Mouse (Mus musculus) forebrain, postnatal 0 days (tissue): ENCODE results near the gene Rcor2. TPM values are rescaled to one million over a fixed set of nuclear protein-coding genes. Genes with fewer than 3 reads are reported as not detected.

Source experiments
- ATAC-seq: fragments of 200-750 bp; cut with Nextera tagmentation; 2 replicates; pipeline ENCODE4 v1.8.0; 2017; ENCODE audit warnings: mild to moderate bottlenecking, moderate library complexity
- DNase-seq: peaks from one replicate; pipeline ENCODE4 v3.0.0-alpha.2; 2015
- H3K27ac ChIP-seq: fragments of 300-500 bp; sonication (generic); 2 replicates; pipeline ENCODE4 v1.5.1; 2014; ENCODE audit warnings: low read depth, mild to moderate bottlenecking, antibody characterized with exemption, low read length, moderate library complexity, mixed read lengths
- H3K27me3 ChIP-seq: fragments of 300-500 bp; sonication (generic); 2 replicates; pipeline ENCODE4 v1.6.1; 2014; ENCODE audit warnings: mild to moderate bottlenecking, low read length, mixed read lengths; ENCODE audit not compliant: insufficient read depth
- H3K36me3 ChIP-seq: fragments of 300-500 bp; sonication (generic); 2 replicates; pipeline ENCODE4 v1.6.1; 2014; ENCODE audit warnings: mild to moderate bottlenecking, moderate library complexity; ENCODE audit not compliant: insufficient read depth
- H3K4me1 ChIP-seq: fragments of 300-500 bp; sonication (generic); 2 replicates; pipeline ENCODE4 v1.6.1; 2014; ENCODE audit warnings: antibody characterized with exemption; ENCODE audit not compliant: insufficient read depth
- H3K4me2 ChIP-seq: fragments of 300-500 bp; sonication (generic); 2 replicates; pipeline ENCODE4 v1.6.1; 2014; ENCODE audit warnings: low read depth, mild to moderate bottlenecking, moderate library complexity
- H3K4me3 ChIP-seq: fragments of 300-500 bp; sonication (generic); 2 replicates; pipeline ENCODE4 v1.5.1; 2014; ENCODE audit warnings: low read depth, low read length, mixed read lengths
- H3K9ac ChIP-seq: fragments of 300-500 bp; sonication (generic); 2 replicates; pipeline ENCODE4 v1.6.1; 2014; ENCODE audit warnings: mild to moderate bottlenecking
- H3K9me3 ChIP-seq: fragments of 300-500 bp; sonication (generic); 2 replicates; pipeline ENCODE4 v1.6.1; 2016; ENCODE audit warnings: low read length
- CTCF ChIP-seq: sonication (generic); IDR thresholded peaks from 2 replicates; pipeline ENCODE4 v1.5.1; 2016; ENCODE audit warnings: antibody characterized with exemption, control low read depth, low read depth
- WGBS: fragments of 180-500 bp; shearing (Covaris S2); extraction: QIAGEN DNeasy Blood & Tissue Kit; methylation state at CpG from one replicate; pipeline ENCODE4 v1.1.7; 2014; 5-methylcytosine and 5-hydroxymethylcytosine counted together
- polyA plus RNA-seq: library from polyadenylated mRNA; unstranded; fragments of >200 nt; fragmentation: Nextera tagmentation; extraction: Ambion mirVana; gene quantifications from 2 replicates; pipeline ENCODE4 v1.2.1, GENCODE M21; 2015
- total RNA-seq: library from RNA; depleted of rRNA; stranded (reverse); fragments of >200 nt; gene quantifications from 2 replicates; pipeline ENCODE4 v1.2.3, GENCODE M21; 2014

The Rcor2 gene
- total and polyA plus RNA-seq, 2 experiments from 2014 or later = 13.7 to 49.6 TPM

GRCm38 (mm10) chr19:7273486-7273885 is 6.4 kb downstream of the Rcor2 start:
- Histone ChIP-seq H3K9me3 (no peaks in the 10 kb centered on the region), H3K4me2 (no peak overlapping the region), H3K9ac (no peak overlapping the region), H3K27me3 (no peaks in the 10 kb centered on the region), H3K36me3 (peaks cover 62% of the 10 kb centered on the region), H3K4me3 (no peak overlapping the region), H3K27ac (no peak overlapping the region), H3K4me1 (0 out of 2 replicates have a peak, but pooled peaks cover 5% of the 10 kb centered on the region)
- 89% methylated on average over 4 of the region's 4 CpGs for WGBS
- TF ChIP-seq CTCF = peak; percentile 47
- DNase-seq (no peak), ATAC-seq (no peak)

- 54% methylated on average over 13 of the region's 13 CpGs for WGBS
- Histone ChIP-seq H3K36me3 (peaks cover 68% of the 10 kb centered on the region), H3K4me3 (no peak overlapping the region), H3K9me3 (no peaks in the 10 kb centered on the region), H3K27me3 (no peaks in the 10 kb centered on the region), H3K9ac (no peak overlapping the region), H3K4me2 (no peak overlapping the region), H3K27ac (peak overlapping the region; percentile 71), H3K4me1 (0 out of 2 replicates have a peak, but pooled peaks cover 2% of the 10 kb centered on the region)
- ATAC-seq = peak; percentile 60
- TF ChIP-seq CTCF = no peak
- DNase-seq = peak; percentile 84
These were observed 7.3 kb downstream of the Rcor2 start for GRCm38 (mm10) chr19:7274326-7274990.

GRCm38 (mm10) chr19:7275131-7275789 is 8.1 kb downstream of the Rcor2 start:
- TF ChIP-seq CTCF = no peak
- 41% methylated on average over 7 of the region's 7 CpGs for WGBS
- Histone ChIP-seq H3K9me3 (no peaks in the 10 kb centered on the region), H3K4me2 (no peak overlapping the region), H3K4me1 (no peaks in the 10 kb centered on the region), H3K27ac (peak overlapping the region; percentile 71), H3K9ac (no peak overlapping the region), H3K4me3 (no peak overlapping the region), H3K36me3 (peaks cover 74% of the 10 kb centered on the region), H3K27me3 (no peaks in the 10 kb centered on the region)
- no peak for ATAC-seq
- peak; percentile 31 for DNase-seq

- DNase-seq = peak; percentile 57
- peak; percentile 23 for TF ChIP-seq CTCF
- Histone ChIP-seq H3K9ac (peak overlapping the region; percentile 33; the same call in 1 of the 2 replicates), H3K4me1 (no peaks in the 10 kb centered on the region), H3K36me3 (peaks cover 78% of the 10 kb centered on the region), H3K4me2 (no peak overlapping the region), H3K27ac (peak overlapping the region; percentile 84), H3K9me3 (no peaks in the 10 kb centered on the region), H3K27me3 (no peaks in the 10 kb centered on the region), H3K4me3 (no peak overlapping the region)
- 23% methylated on average over 7 of the region's 7 CpGs for WGBS
- peak; percentile 38 for ATAC-seq
These were observed 9.0 kb downstream of the Rcor2 start for GRCm38 (mm10) chr19:7276053-7276659.

GRCm38 (mm10) chr19:7276796-7277195 is 9.7 kb downstream of the Rcor2 start:
- H3K4me1 ChIP-seq = no peaks in the 10 kb centered on the region
- 54% methylated on average over 7 of the region's 7 CpGs for WGBS
- no peak for TF ChIP-seq CTCF

GRCm38 (mm10) chr19:7278200-7278906 is 11.2 kb downstream of the Rcor2 start:
- Histone ChIP-seq H3K27me3 (no peaks in the 10 kb centered on the region), H3K9me3 (no peaks in the 10 kb centered on the region), H3K4me3 (no peak overlapping the region), H3K27ac (peak overlapping the region; percentile 40; the same call in 1 of the 2 replicates), H3K36me3 (peaks cover 83% of the 10 kb centered on the region), H3K9ac (no peak overlapping the region), H3K4me1 (no peaks in the 10 kb centered on the region), H3K4me2 (no peak overlapping the region)
- DNase-seq (no peak), ATAC-seq (no peak)
- WGBS = 73% methylated on average over 6 of the region's 6 CpGs
- no peak for TF ChIP-seq CTCF

More at GRCm38 (mm10) chr19:7276796-7277195, 9.7 kb downstream of the Rcor2 start:
- DNase-seq = no peak
- Histone ChIP-seq H3K9me3 (no peaks in the 10 kb centered on the region), H3K36me3 (peaks cover 78% of the 10 kb centered on the region), H3K4me2 (no peak overlapping the region), H3K27me3 (no peaks in the 10 kb centered on the region), H3K9ac (no peak overlapping the region), H3K4me3 (no peak overlapping the region), H3K27ac (peak overlapping the region; percentile 84)
- no peak for ATAC-seq
